Mouse (Mus musculus): ENCODE data around the gene Wdfy3.

DNA sequence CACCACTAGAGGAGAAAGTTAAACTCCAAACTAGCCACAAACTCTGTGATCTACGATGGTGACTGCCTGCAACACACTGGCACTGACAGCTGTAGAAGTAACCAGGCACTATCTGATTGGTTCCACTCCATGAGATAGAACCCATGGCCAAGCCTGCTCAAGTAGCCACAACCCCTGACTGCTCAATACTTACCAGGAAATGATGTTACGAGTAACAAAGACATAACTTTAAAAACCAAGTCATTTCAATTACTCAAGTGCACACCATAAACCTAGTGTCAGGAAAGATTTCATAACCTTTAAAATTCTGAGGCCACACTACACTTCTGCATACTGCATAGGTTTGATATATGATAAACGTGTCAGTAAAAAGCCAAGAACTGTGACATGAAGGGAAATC lies 164.1 kb downstream of the Wdfy3 start:
- TF ChIP-seq CTCF (IDR thresholded peaks at IDR 0.05; ENCODE audit: insufficient read depth, low read length) = no peak
- TF ChIP-seq POLR2A (IDR thresholded peaks at IDR 0.05; ENCODE audit: borderline replicate concordance, extremely low read depth, low read depth, low read length) = no peak

Data from lung, adult 2 months (tissue).